Mouse (Mus musculus) T-cell, adult 2 months (primary cell): ENCODE data around the gene Sertad4.

Source experiments
- DNase-seq: peaks from one replicate; pipeline ENCODE4 v3.0.0; 2022; ENCODE audit warnings: low spot score

The Sertad4 gene

DNA sequence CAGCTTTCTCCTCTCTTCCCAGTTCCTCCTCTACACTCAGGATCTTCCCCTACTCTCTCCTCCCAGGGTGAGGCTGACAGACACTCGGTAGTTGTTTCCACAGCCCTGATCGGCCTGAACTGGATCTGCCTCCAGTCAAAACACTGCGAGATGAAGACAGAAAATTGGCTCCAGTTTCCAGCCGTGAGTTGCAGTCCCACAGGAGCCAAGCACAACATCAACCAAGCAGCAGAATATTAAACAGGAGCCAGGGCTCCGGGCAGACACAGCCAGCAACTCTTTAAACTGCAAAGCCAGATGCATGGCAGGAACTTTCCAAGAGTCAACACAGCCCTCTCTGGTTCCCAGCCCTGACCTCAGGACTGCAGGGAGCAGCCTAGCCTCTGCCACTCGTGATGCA, 3.9 kb downstream of the Sertad4 start:
- DNase-seq = no peak

DNA sequence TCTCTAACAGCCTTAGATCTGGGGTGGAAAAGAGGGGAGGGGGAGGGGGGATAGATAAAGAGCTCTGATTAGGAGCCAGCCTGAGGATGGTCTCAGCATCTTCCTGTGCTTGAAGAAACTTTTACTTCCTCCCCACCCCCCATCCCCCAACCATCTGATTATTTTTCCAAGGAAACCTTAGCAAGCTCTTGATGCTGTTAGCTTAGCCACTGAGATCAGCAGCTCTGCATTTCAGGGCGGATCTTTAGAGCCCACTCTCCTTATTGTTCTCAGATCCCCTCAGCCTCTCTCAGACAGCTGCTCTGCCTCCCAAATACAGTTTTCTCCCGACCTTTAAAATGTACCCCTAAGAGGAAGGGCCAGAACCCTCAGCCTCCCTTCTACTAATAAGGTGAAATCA, 4.4 kb downstream of the Sertad4 start:
- no peak for DNase-seq

DNA sequence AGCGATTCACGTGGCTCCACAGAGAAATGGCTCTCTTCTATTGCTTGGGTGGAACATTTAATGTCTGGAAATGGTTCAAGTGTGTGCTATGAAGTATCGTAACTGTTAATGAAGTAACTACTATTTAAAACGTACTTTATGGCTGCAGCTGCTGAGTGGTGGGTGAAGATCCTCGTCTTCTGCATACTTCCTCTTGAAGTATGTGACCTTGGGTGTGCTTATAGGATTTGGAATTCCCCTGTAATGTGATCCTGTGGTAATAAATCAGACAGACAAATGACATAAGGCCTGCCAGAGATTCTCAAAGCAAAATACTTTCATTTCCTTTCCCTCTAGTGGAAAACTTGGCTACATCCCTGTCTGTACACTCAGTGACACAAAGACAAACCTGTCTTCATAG, 5.9 kb downstream of the Sertad4 start:
- no peak for DNase-seq

DNA sequence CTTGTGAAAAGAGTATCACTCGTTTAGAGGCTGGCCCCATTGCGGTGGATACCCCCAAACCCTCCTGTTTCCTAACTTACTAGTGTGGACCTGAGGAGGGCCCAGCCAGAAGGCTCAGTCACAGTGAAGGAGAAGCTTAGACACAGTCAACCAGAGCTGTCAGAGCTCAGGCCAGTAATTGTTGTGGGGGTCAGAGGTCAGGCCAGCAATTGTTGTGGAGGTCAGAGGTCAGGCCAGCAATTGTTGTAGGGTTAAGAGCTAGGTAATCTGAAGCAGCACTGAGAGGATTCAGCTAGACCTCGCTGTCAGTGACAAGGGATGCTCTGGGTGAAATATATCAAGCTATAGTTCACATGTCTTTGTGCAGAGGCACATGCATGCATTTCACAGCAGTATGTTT, 8.3 kb downstream of the Sertad4 start:
- no peak for DNase-seq

DNA sequence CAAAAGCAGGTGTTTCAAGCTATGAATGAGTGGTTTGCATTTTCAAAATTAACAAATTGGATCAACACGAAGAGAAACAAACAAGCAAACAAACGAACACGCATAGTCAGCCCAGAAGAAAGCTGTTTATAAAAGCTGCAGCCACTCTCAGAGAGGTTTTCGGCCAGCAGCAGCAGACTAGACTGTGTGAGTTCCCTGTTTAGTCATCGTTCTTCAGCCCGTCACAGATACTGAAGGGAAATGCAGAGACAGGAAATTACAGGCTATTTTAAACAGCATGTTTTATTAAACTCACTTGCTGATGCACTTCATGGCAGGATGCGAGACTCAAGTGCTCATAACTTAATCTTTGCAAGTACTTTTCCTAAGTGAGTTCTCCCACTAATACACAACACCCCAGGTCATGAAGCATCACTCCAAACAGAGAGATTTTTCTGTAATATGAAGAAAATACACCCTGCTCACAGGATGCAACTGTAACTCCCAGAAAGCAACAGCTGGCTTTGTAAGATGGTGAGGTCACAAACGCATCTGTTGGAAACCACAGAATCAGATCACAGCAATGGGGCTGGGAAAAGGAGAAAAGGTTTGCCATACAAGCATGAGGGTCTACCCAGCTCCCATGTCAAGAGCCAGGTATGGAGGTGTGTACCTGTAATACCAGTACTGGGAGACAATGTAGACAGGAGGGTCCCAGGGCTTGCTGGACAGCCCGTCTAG, 14.3 kb downstream of the Sertad4 start:
- DNase-seq = no peak

DNA sequence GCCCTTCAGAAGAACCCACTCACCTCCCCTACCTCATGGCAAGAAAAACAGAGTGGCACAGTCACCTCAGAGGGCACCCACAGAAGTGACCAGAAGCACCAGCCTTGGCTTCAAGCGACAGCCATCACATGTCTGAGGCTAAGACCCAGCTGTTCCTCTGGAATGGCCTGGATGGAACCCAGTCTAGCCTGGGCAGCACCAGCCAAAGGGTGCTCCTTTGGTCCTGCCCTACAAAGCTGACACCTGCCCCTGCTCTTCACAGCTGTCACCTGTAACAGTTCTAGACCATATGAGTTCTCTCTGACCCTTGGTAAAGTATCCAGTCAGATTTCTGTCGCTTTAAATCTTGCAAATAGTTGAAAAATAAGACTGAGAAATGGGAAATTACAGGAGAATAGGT, 14.9 kb downstream of the Sertad4 start:
- no peak for DNase-seq

DNA sequence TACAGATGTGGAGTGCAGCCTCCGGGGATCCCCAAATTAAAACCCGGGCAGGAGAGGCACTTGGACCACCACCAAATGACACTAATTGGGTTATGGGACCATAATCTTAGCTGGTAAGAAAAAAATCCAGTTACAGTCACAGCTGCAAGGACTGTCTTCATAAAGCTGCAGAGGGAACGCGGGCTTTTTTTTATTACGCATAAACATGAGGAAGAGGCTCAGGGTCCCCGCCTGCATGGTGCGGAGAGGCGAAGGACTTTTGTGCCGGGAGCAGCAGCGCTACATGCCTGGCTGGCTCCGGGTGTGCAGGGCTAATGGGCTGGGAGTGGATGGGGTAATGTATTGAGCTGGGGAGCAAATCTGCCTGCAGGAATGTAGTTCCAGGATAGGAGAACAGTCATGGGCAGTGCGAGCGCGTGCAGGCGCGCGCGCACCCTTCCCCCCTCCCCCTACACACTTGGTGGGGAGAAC, 20.3 kb downstream of the Sertad4 start:
- no peak for DNase-seq

DNA sequence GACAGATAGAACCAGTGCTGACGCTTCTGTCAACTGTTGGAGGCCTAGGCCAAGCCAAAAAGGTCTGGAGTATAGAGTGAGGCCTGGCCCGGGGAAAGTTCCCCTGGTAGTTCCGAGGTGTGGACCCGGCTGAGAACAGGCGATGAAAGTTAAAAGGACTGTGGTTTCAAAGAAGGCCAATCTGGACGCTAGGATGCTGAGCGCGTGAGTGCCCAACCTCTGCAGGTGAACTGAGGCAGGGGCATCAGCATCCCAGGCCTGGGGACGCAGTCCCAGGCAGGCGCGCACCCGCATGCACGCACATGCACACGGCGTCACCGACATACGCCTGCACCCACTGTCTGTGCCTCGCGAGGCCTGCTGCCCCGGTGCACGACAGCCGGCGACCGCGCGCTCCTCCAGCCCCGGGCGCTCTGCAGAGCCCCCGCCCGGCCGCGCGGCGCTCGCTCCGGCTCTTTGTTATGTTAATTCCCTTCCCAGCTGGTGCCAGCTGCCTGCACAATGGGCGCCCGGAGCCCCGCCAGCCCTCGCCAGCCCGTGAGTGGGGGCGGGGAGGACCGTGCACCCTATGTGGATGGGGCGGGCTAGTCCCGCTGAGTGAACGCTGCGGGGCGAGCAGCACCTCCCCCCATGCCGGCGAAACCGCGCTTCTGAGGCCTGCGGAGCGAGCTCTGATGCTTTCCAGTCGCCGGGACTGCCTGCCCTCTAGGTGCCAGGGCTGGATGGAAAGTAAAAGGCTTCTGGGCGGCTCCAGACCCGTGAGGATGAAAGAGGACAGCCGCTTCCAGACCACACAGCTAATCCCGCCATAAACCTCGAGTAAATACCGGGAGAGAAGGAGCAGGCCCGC, 21.0 kb downstream of the Sertad4 start:
- DNase-seq = no peak

DNA sequence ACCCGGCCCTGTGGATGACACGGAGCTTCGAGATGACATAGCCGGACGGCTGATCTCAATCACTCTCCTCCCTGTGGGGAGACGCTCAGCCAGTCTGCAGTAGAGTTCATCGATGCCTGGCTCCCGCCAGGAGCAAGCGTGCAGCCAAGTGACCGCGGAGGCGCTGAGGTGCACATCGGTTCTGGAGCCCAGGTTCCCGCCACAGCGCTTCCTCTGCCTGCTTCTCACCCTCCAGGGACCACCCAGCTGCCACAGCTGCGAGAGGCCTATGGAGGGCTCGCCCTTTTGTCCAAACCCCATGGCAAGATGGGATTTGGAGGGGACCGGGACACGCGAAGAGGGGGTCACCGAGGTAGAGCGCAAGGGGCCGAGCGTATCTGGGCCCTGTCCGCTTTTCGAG, 22.0 kb downstream of the Sertad4 start:
- no peak for DNase-seq

DNA sequence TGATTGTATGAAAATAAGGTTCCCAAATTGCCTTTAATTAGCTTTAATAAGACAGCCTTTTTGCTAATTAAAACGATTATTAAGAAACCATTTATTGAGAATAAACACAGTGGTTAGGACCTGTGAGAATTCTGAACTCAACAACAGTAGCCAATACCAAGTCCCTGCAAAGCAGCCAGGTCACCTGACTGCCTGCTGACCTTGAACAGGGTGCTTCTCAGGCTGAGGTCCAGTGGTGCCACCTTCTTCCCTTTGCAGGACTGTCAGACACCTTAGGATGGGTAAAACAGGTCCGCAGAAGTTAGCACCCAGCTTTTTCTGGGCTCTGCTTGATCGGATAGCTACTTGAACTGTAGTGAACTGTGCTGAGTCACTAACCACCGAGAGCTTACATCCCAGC, 22.5 kb downstream of the Sertad4 start:
- DNase-seq = no peak

DNA sequence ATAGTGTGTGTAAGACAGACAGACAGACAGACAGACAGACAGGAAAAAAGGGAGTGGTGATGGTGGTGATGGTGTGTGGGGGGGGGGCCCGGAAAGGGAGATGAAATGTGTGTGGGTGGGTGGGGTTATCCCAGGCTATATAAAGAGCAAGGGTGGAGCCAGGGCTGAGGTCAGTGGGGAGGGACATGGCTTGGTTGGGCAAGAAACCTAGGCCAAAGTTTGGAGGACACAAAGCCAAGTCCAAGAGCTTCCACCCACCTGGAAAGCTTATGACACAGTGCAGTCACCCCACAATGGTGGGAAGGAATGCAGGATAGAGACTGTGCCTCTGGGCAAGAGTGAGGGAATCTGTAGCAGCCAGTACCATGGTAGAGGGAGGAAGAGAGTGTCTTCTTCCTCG, 23.2 kb downstream of the Sertad4 start:
- DNase-seq = no peak

DNA sequence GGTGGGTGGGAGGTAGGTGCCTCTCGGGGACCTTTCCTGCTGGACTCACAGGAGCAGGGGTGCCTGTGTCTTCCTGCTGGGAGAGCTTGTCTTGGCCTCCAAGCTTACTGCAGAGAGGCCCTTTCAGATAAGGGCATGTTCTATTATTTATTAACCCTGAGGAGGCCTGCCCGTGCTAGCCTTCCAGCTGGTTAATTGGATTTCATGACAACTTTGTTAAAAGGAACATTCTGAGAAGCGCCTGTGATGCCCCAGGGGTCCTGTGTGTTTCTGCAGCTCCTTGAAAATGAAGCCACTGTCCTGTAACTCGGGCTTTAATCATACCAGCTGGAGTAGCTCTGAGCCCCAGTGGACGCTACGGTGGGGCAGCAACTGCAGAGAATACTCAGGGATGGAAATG, 25.1 kb downstream of the Sertad4 start:
- no peak for DNase-seq

DNA sequence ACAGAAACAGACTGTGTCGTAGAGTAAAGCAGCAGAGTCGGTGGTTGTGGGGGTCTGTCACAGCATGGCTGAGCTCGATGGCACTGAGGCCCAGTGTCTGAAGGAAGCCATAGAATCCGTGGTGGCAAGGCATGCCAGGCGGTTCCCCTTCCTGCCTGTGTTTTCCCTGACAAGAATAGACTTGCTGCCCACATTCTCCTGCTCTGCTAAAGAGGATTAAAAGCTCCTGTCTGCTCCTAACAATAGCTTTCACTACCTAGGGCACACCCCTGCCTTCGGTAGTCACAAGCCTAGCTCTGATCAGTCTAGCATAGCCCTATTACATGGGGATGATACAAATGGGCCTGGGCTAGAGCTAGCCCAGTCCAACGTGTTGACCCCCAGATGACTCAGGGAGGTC, 26.6 kb downstream of the Sertad4 start:
- no peak for DNase-seq

DNA sequence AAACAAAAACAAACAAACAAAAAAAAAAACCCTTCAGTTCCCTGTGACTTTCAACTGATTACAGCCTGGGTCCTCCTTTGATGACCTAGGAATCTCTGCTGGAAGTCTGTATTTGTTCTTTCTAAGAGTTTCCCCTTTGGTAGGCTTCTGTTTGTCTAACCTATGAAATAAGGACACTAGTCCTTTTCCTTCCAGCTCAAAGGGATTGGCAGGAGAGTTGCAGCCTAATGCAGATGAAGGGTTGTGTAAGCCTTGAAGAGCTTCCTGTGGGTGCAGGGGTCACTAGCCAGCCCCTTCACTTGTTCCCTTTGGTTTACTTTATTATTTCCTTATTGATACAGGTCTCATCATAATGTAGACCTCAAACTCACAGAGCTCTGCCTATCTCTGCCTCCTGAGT, 27.6 kb downstream of the Sertad4 start:
- DNase-seq = no peak

DNA sequence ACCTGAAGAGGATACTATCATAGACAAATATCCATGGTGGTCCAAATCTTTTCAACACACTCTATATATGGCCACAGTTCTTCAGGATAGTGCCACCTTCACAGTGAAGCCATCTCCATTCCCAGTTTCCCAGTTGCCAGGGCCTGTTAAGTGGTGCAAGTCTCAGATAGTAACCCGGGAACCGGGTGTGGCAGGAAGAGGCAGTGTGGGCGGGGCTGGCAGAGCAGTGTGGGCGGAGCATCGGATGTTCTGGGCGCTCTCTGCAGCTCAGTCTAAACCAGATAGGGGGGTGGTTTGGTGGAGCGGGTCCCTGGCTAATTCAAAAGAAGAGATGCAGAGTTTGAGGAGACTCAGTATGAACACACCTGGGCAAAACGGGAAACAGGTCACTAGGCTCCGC, 29.8 kb downstream of the Sertad4 start:
- no peak for DNase-seq

DNA sequence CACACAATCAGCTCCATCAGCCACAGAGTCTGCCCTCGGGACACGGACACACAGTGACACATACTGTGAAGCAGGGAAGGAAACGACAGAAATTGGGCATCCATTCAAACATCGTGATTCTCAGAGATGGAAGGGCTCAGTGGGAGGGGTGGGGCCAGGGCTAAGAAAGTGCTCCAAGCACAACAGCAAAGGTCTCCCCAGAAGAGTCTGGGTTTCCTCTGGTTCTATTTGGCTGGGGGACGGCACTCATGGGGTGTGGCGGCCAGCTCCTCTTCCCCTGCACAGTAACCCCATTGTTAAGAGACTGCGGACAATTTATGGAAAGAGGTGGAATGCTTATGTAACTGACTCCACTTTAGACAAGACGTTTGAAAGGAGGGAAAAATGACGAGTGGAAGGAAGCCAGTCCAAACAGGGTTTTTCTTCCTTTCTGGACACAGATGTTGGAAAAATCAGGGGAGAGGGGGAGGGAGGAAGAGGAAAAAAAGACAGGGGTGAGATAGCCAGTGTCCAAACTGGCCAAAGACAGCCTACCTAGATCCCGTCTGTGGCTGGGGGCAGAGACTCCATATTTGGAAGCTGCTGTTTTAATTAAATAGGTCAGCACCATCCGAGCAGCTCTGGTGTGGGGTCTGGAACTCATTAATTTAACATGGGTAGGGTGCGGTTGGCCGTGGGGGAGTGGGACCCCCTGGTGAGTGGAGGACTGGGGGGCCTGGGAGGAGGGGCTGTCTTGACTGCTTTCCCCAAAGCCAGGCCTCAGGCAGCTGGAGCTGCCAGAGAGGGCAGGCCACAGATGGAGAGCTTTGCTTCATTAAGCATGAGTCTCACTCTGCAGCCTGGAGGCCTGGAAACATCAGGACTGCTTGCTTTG, 32.7 kb downstream of the Sertad4 start:
- DNase-seq = no peak

DNA sequence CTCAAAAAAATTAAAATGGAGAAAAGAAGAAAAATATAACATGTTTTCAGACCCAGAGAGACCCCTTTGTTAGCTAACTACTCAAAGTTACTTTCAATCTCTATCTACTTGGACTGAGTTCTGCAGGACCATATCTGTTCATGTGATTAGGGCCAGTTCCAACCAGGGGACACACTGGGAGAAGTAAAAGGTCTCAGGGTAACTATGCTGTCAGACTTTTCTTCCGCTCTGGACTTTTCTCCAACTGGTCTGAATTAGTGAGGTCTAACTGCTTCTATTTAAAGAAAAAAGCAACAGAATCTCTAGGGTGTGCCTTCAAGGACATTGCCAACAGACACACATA, 33.3 kb downstream of the Sertad4 start:
- DNase-seq = no peak

DNA sequence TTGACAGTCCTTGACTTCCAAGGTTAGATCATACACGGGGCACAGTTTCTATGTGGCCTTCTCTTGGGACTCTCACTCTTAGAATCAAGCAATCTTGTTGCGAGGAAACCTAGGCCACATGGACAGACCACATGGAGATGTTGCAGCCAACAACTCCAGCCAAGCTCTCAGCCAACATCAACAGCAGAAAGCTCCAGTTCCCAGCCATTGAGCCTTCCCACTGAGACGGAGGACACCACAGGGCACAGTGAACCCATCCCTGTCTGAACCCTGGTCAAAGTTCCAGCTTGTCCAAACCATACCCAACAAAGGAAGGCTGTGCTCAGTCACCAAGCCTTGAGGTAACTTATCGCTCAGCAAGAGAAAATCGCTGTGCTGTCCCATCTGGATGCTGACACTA, 37.2 kb downstream of the Sertad4 start:
- DNase-seq = no peak

DNA sequence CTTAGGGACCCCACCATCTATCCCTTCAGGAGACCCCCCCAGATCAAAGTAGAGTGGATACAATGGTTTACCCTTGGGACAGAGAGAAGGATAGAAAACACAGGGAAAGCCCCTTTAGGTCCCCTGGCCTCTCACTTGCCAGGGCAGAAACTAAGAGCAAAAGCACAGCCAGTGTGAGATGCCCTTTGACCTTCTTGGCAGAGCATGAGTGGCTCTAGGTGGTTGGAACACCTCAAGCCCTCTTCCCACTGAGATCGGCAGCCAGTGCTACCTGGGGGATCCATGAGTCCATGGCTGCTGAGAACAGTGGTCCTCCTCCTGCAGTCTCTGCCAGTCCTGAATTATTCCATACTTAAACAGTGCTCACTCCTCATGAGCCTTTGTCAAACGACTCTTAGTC, 39.8 kb downstream of the Sertad4 start:
- no peak for DNase-seq

DNA sequence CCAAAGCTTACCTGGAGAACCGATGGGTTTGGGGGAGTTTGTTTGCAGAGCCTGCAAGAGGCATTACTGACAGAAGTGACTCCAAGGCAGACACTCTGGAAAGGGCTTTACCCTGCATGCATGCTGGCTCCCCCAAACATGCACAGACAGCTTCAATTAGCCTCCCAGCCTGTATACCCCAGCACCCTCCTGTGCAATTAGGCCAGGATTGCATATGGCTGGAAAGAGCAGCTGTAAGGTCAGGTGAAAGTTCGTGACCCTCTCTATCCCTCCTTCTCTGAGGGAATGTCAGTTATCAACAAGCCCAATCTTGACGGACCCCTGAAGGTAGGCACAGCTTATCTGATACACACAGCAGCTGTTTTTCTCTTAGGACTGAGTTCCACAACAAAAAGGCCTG, 40.9 kb downstream of the Sertad4 start:
- no peak for DNase-seq

DNA sequence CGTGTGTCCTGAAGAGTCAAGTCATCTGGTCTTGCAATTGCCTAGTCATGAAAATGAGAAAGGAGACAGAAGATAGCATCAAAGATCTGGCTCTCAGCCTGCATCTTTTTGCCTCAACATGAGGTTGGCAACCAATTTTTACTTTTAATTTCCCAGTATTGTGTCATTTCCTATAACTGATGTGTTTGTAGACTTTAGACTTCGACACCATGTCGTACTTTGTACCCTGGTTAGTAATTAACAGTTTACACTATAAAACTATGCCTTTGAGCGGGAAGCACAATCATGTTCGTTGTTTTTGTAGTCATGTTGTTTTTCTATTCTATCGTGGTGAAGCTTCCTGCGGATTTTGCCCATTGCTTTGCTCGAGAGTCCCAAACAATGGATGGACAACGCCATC, 42.8 kb downstream of the Sertad4 start:
- no peak for DNase-seq

DNA sequence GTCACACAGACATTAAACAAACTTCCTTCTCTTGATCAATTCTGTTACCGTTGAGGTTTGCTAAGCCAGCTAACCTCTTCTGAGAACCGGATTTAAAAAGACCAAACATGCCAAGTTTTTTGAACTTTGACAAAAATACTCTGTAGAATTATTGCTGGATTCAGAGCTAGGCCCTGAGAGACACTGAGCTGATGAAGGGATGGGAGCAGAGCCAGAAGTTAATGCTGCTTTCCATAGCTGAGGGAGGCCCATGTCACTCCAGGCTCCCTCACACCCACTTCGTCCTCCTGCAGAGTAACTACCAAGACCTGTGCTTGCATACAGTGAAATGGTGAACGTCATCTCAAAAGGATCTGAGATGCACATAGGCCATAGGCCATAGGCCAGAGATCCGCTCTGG, 43.3 kb downstream of the Sertad4 start:
- no peak for DNase-seq
